Mouse (Mus musculus): ENCODE data around the gene Adipor1. TPM values are rescaled to one million over a fixed set of nuclear protein-coding genes. Genes with fewer than 3 reads are reported as not detected.
"Not testable (repeated sequence)": the region's sequence is repeated elsewhere in the genome, so short reads cannot be mapped to it uniquely, and the experiment has no call there.

The Adipor1 gene
- total RNA-seq, 2 experiments from 2014 or later = 126 to 130 TPM

DNA sequence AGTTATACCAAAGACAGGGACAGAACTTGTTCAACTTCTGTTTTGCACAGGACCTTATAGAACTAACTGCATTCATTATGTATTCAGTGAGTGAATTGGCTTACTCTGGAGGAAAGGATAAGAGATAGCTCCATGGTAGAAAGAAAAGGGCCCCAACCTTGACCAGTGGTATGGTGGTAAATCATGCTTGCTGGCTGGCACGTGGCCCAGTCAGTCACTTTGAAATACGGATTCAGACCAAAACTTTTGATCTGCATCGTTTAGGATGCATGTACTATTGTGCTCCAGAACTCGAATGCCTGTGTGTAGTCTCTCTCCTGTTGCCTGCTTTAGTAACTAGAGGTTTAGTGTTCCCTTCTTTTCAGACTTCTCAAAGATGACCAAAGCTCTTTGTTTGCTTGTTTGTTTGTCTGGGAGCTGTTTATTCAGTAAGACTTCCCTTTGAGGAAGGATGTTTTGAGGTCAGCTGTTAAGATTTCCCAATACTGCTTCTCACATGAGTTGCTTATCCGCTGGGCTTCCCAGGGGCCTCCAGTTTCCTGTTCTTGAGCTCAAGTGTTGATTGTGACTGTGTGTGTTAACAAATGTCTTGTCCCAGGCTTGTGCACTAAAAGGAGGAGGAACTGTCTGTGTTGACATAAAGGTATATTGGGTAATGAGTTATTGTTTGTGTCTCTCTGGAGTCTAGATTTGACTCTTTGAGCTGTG, 4.7 kb downstream of the Adipor1 start:
- no peak for DNase-seq

DNA sequence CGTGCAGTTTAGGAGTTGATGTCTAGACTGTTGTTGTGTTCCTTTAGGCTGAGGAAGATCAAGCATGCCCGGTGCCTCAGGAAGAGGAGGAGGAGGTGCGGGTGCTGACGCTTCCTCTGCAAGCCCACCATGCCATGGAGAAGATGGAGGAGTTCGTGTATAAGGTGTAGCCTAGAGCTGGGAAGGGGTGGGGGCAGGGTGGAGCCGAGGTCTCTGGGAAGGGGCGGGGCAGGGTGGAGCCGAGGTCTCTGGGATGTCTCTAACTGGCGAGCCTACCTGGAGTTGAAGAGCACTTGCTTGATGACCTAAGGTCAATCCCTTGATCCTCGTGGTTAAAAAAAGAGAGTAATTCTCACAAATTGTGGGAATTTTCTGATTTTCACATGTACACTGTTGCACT, 8.7 kb downstream of the Adipor1 start:
- DNase-seq = no peak

DNA sequence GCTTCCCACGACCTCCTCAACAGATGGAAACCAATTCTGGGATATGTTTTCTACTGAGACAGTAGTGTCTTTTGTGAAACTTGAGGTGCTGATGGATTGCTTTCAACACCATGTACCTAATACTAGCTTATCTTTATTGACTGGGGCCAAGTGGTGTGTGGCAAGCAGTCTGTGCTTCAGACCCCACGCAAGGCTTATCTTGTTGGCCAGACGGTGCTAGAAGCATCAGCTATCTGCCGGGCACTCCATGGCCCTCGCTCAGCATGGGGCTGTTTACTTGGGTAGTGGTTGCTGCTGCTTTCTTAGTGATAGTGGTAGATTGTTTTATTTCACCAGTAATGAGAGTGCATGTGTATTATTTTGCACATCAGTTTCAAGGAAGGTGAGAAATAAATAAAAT, 11.1 kb downstream of the Adipor1 start:
- no peak for DNase-seq

- DNase-seq = no peak
Measured at GRCm38 (mm10) chr1:134433002-134433401, 17.8 kb downstream of the Adipor1 start.

GRCm38 (mm10) chr1:134433473-134433872, 18.3 kb downstream of the Adipor1 start:
- no peak for DNase-seq

- DNase-seq = peak; percentile 40
Measured at GRCm38 (mm10) chr1:134435414-134435813, 20.2 kb downstream of the Adipor1 start.

DNA sequence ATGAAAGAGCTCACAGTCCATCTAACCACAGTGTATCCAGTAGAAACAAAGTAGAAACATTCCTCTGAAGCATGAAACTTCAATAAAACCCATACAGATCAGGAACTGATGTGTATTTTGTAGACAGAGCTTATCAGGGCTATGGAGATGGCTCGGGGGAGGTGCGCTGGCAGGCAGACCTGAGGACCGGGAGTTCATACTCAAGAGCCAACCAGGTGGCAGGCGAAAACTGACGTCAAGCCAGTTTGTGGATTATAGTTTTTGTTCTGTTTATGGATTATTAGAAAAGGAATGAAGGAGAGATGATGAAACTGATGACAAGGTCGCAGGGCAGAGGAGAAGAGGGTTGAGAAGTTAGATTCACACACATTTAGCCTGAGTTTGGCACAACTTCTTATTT, 25.3 kb downstream of the Adipor1 start:
- DNase-seq = no peak

DNA sequence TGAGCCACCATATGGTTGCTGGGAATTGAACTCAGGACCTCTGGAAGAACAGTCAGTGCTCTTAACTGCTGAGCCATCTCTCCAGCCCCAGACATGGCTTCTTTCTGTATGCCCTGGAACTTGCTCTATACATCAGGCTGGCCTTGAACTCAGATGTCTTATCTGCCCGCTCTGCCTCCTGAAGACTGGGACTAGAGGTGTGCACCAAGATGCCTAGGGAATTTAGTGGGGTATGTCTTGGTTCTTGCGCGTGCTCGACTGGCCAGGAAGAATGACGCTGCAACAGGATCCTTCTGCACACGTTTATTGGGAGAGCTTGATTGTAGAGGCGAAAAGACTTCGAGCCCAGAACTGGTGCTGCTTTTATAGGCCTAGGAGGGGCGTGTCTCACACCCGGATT, 26.6 kb downstream of the Adipor1 start:
- DNase-seq = not testable (repeated sequence)

- DNase-seq = no peak
Measured at GRCm38 (mm10) chr1:134442394-134442793, 27.2 kb downstream of the Adipor1 start.

DNA sequence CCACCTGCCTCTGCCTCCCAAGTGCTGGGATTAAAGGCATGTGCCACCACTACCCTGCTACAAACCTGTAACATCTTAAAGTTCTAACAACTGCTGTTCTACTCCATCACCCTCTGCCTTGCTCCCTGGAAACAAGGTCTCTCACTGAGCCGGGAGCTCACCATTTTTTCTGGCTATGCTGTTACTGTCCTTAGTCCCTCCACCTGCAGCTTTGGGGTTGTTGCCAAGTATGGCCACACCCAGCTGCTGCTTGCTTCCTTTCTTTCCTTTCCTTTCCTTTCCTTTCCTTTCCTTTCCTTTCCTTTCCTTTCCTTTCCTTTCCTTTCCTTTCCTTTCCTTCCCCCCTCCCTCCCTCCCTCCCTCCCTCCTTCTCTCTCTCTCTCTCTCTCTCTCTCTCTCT, 28.1 kb downstream of the Adipor1 start:
- DNase-seq = not testable (repeated sequence)

DNA sequence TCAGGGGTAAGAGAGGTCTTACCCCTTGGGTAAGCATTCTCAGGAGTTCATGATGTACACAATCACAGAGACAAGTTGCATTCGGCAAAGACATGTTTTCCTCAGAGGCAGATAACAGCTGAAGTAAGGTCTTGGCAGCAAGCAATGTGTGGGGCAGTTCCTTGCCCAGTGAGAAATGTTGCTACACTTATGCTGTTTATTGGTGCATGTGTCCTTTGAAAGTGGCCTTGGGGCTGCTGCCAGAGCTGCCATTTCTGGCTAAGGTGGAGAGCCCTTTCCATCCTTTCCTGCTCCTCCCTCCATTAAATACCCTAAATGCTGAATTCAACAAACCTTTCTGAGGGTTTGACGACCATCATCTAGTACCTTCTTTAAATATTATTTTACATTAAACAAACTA, 30.2 kb downstream of the Adipor1 start:
- no peak for DNase-seq

- not testable (repeated sequence) for DNase-seq
Measured at GRCm38 (mm10) chr1:134448537-134448936, 33.4 kb downstream of the Adipor1 start.

DNA sequence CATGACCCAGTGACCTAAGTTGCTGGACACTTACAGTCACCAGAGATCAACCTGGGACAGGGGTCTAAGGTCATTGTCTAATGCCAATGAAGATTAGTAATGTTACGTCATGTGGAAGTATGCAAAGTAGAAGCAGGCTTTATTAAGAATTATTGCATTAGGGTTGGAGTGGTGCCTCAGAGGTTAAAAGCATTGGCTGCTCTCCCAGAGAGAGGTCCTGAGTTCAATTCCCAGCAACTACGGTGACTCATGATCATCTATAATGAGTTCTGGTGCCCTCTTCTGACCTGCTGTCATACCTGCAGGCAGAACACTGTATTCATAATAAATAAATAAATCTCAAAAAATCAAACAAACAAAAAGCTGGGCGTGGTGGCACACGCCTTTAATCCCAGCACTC, 35.0 kb downstream of the Adipor1 start:
- no peak for DNase-seq

GRCm38 (mm10) chr1:134450986-134451385, 35.8 kb downstream of the Adipor1 start:
- peak; percentile 56 for DNase-seq

GRCm38 (mm10) chr1:134454904-134455824, 40.0 kb downstream of the Adipor1 start, which contains the start of gene Klhl12:
Klhl12 (plus strand) TSS chr1:134455531.
- DNase-seq = peak; percentile 96

GRCm38 (mm10) chr1:134456060-134456459, 40.9 kb downstream of the Adipor1 start:
- DNase-seq = no peak

- DNase-seq = no peak
Measured at GRCm38 (mm10) chr1:134458139-134458727, 43.1 kb downstream of the Adipor1 start.

- no peak for DNase-seq
Measured at GRCm38 (mm10) chr1:134460294-134461284, 45.4 kb downstream of the Adipor1 start.

All from heart, postnatal 4 days (tissue).